Mouse (Mus musculus) heart, embryonic 10.5 days (tissue): ENCODE results near the gene Pde8a. TPM values are rescaled to one million over a fixed set of nuclear protein-coding genes. Genes with fewer than 3 reads are reported as not detected.

Experiments used
- DNase-seq: peaks from one replicate; pipeline ENCODE4 v3.0.0-alpha.2; 2017; ENCODE audit warnings: low spot score
- H3K27ac ChIP-seq: fragments of 300-500 bp; sonication (generic); 2 replicates; pipeline ENCODE4 v1.5.1; 2016; ENCODE audit warnings: mild to moderate bottlenecking
- H3K27me3 ChIP-seq: fragments of 300-500 bp; sonication (generic); 2 replicates; pipeline ENCODE4 v1.6.1; 2016; ENCODE audit warnings: mild to moderate bottlenecking; ENCODE audit not compliant: poor library complexity, insufficient read depth, severe bottlenecking
- H3K36me3 ChIP-seq: fragments of 300-500 bp; sonication (generic); 2 replicates; pipeline ENCODE4 v1.6.1; 2016; ENCODE audit warnings: mild to moderate bottlenecking, moderate library complexity
- H3K4me1 ChIP-seq: fragments of 300-500 bp; sonication (generic); 2 replicates; pipeline ENCODE4 v1.6.1; 2016; ENCODE audit warnings: mild to moderate bottlenecking
- H3K4me3 ChIP-seq: fragments of 300-500 bp; sonication (generic); 2 replicates; pipeline ENCODE4 v1.5.1; 2016; ENCODE audit warnings: mild to moderate bottlenecking, moderate library complexity
- H3K9me3 ChIP-seq: fragments of 300-500 bp; sonication (generic); 2 replicates; pipeline ENCODE4 v1.6.1; 2016; ENCODE audit warnings: mild to moderate bottlenecking, moderate library complexity
- WGBS: fragments of 180-500 bp; shearing (Covaris S2); methylation state at CpG from one replicate; pipeline ENCODE4 v1.1.7; 2016; 5-methylcytosine and 5-hydroxymethylcytosine counted together
- polyA plus RNA-seq: library from polyadenylated mRNA; unstranded; fragments of >200 nt; fragmentation: Nextera tagmentation; extraction: Ambion mirVana; gene quantifications from 2 replicates; pipeline ENCODE4 v1.2.1, GENCODE M21; 2016

The Pde8a gene
- polyA plus RNA-seq, 1 experiment from 2014 or later = 2.3 TPM

- H3K4me3 ChIP-seq = no peak overlapping the region
- 0 out of 2 replicates have a peak, but pooled peaks cover 2% of the 10 kb centered on the region for H3K27me3 ChIP-seq
- H3K9me3 ChIP-seq = no peaks in the 10 kb centered on the region
- peaks cover 9% of the 10 kb centered on the region for H3K4me1 ChIP-seq
- peaks cover 8% of the 10 kb centered on the region for H3K36me3 ChIP-seq
- H3K27ac ChIP-seq = no peak overlapping the region
- WGBS = 65% methylated on average over 7 of the region's 7 CpGs
- no peak for DNase-seq
These were observed 134.8 kb downstream of the Pde8a start for GRCm38 (mm10) chr7:81348206-81348605.

- H3K27ac ChIP-seq = no peak overlapping the region
- 82% methylated on average over 4 of the region's 4 CpGs for WGBS
- H3K9me3 ChIP-seq = no peaks in the 10 kb centered on the region
- H3K27me3 ChIP-seq = 0 out of 2 replicates have a peak, but pooled peaks cover 6% of the 10 kb centered on the region
- H3K4me1 ChIP-seq = no peaks in the 10 kb centered on the region
- H3K4me3 ChIP-seq = no peak overlapping the region
- no peaks in the 10 kb centered on the region for H3K36me3 ChIP-seq
- DNase-seq = no peak
These were observed 138.4 kb downstream of the Pde8a start for GRCm38 (mm10) chr7:81351826-81352225.

- 77% methylated on average over 7 of the region's 7 CpGs for WGBS
These were observed 142.3 kb downstream of the Pde8a start for GRCm38 (mm10) chr7:81355746-81356145.

GRCm38 (mm10) chr7:81356360-81356759 is 143.0 kb downstream of the Pde8a start:
- WGBS = 85% methylated on average over 1 of the region's 1 CpGs

More at GRCm38 (mm10) chr7:81355746-81356145, 142.3 kb downstream of the Pde8a start:
- H3K36me3 ChIP-seq = no peaks in the 10 kb centered on the region
- H3K4me1 ChIP-seq = no peaks in the 10 kb centered on the region
- H3K4me3 ChIP-seq = no peak overlapping the region
- 0 out of 2 replicates have a peak, but pooled peaks cover 4% of the 10 kb centered on the region for H3K27me3 ChIP-seq
- DNase-seq = no peak
- H3K9me3 ChIP-seq = no peaks in the 10 kb centered on the region
- no peak overlapping the region for H3K27ac ChIP-seq

DNA sequence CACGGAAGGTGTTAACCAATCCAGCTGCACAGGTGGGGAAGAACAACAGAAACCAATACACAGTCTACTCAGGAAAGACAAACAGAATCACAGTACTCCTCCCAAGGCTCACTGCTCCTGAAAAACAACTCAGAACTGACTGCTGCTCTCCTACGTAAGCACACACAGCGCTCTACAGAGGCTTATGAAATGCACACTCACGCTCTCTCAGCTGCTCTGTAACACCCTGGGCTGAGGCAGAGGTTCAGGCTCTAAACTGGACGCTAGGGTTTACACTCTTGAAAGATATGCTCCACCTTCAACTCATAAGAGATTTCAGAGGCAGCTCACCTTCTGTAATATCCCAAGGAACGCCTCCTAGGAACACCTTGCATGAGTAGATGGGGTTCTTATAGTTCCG is 143.6 kb downstream of the Pde8a start:
- H3K9me3 ChIP-seq = no peaks in the 10 kb centered on the region
- H3K27ac ChIP-seq = no peak overlapping the region
- no peak overlapping the region for H3K4me3 ChIP-seq
- H3K4me1 ChIP-seq = no peaks in the 10 kb centered on the region
- H3K27me3 ChIP-seq = 0 out of 2 replicates have a peak, but pooled peaks cover 4% of the 10 kb centered on the region
- DNase-seq = no peak
- H3K36me3 ChIP-seq = no peaks in the 10 kb centered on the region
- 75% methylated on average over 7 of the region's 7 CpGs for whole genome bisulfite sequencing

More at GRCm38 (mm10) chr7:81356360-81356759, 143.0 kb downstream of the Pde8a start:
- Histone ChIP-seq H3K4me3 (no peak overlapping the region), H3K4me1 (no peaks in the 10 kb centered on the region), H3K36me3 (no peaks in the 10 kb centered on the region), H3K9me3 (no peaks in the 10 kb centered on the region), H3K27me3 (0 out of 2 replicates have a peak, but pooled peaks cover 4% of the 10 kb centered on the region), H3K27ac (no peak overlapping the region)
- DNase-seq = no peak

DNA sequence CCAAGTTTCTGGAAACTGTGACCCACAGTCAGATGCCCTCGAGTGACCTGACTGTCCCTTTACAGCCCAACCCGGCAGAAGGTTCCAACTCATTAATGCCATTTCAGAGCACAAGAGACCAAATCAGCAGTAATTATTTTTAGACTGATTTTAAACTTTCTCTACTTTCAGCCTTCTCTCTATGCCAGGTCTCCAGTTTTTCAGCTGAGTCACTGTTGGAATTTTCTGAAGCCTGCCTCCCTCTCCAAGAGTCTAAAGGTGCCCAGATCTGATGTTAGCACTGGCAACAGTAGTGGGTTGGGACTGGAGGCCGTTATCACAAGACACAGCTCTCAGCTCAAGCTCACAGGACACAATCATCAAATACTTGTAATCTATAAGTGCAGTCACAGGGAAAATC is 154.6 kb downstream of the Pde8a start:
- Histone ChIP-seq H3K36me3 (no peaks in the 10 kb centered on the region), H3K27ac (no peak overlapping the region), H3K4me1 (peaks cover 12% of the 10 kb centered on the region; the same call in 1 of the 2 replicates), H3K27me3 (peaks cover 23% of the 10 kb centered on the region; the same call in 1 of the 2 replicates), H3K9me3 (no peaks in the 10 kb centered on the region), H3K4me3 (no peak overlapping the region)
- no peak for DNase-seq
- WGBS = 74% methylated on average over 3 of the region's 3 CpGs

GRCm38 (mm10) chr7:81369724-81370123 is 156.3 kb downstream of the Pde8a start:
- H3K27me3 ChIP-seq = peaks cover 23% of the 10 kb centered on the region; the same call in 1 of the 2 replicates
- no peaks in the 10 kb centered on the region for H3K36me3 ChIP-seq
- no peak overlapping the region for H3K27ac ChIP-seq
- no peak for DNase-seq
- 52% methylated on average over 3 of the region's 3 CpGs for WGBS
- no peak overlapping the region for H3K4me3 ChIP-seq
- no peaks in the 10 kb centered on the region for H3K9me3 ChIP-seq
- peaks cover 12% of the 10 kb centered on the region; the same call in 1 of the 2 replicates for H3K4me1 ChIP-seq

DNA sequence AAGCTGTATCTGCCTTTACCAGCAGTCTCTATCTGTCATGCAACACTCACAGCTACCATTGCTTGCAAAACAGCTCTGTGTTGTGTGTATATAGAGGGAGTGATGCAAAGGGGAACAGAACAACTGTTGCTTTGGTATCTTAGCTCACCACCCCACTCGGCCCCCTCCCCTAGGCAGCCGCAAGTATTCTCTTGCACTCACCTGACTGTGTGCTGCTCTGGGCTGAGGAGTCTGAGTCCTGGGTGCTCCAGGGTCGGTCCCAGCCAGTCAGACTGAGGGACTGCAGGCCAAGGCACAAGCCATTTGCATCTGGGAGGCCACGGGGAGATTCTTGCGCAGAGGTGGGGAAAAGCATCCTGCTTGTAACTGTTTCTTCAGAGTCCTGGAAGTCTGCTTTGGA is 158.4 kb downstream of the Pde8a start:
- Histone ChIP-seq H3K4me3 (no peak overlapping the region), H3K36me3 (no peaks in the 10 kb centered on the region), H3K27me3 (peaks cover 23% of the 10 kb centered on the region; the same call in 1 of the 2 replicates), H3K4me1 (peaks cover 12% of the 10 kb centered on the region; the same call in 1 of the 2 replicates), H3K9me3 (no peaks in the 10 kb centered on the region), H3K27ac (no peak overlapping the region)
- DNase-seq = no peak
- 19% methylated on average over 5 of the region's 5 CpGs for WGBS

DNA sequence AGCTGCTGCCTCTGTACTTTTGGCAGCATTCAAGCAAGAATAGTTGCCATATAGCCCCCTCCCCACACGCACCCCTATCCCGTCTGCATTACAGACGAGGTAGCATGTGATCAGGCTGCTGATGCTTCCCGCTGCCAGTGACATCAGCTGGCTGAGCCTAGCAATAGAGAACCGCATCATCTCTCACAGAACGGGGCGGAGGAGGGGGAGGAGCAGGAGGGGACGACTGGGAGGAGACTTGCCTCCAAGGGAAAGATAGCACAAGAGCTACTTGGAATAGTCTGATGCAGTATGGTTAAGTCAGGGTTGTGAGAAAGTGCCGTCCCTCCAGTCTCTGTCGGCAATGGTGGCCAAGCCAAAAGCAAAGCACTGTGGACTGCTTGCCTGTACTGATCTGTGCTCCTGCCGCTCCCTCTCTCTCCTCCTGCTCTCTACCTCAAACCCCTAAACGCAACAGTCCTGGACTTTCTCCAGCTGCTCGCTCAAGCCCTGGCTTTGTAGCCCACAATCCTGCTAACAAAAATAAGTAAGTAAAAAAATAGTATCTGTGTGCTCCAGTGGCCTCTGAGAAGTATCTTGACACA is 159.0 kb downstream of the Pde8a start:
- H3K4me3 ChIP-seq = peak overlapping the region; percentile 41
- peak; percentile 81 for DNase-seq
- WGBS = 5% methylated on average over 13 of the region's 13 CpGs
- H3K36me3 ChIP-seq = no peaks in the 10 kb centered on the region
- no peak overlapping the region for H3K27ac ChIP-seq
- H3K27me3 ChIP-seq = peaks cover 23% of the 10 kb centered on the region; the same call in 1 of the 2 replicates
- H3K9me3 ChIP-seq = no peaks in the 10 kb centered on the region
- peaks cover 12% of the 10 kb centered on the region; the same call in 1 of the 2 replicates for H3K4me1 ChIP-seq

DNA sequence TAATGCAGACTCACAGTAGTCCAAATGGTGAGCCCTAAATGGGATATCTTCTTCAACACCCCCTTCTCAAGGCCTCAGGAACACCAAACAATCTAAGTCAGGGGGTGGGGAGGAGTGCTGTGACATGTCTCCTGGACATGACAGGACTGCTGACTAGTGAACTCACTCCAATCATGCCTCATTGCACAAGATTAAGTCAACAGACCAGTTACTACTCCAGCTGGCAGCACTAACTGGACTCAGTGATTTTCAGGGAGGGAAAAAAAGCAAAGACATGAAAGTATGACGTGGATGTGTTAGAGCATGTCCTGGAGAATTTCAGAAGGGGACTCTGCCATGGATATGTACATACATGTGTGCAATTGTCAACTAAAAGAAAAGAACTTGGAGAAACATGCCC is 166.0 kb downstream of the Pde8a start:
- DNase-seq = no peak
- H3K27ac ChIP-seq = no peak overlapping the region
- H3K4me3 ChIP-seq = no peak overlapping the region
- H3K36me3 ChIP-seq = no peaks in the 10 kb centered on the region
- no peaks in the 10 kb centered on the region for H3K9me3 ChIP-seq
- WGBS = 67% methylated on average over 1 of the region's 1 CpGs
- H3K4me1 ChIP-seq = no peaks in the 10 kb centered on the region
- no peaks in the 10 kb centered on the region for H3K27me3 ChIP-seq

Other genes starting within 250 kb of the Pde8a start
- 14.8 and 15.1 TPM in 2 replicates for gene Zfp592, start 219.9 kb upstream of the Pde8a start, polyA plus RNA-seq
- gene Alpk3, start 156.0 kb upstream of the Pde8a start, polyA plus RNA-seq = 15.1 and 31.8 TPM in 2 replicates
- 0.09 and 0.17 TPM in 2 replicates for gene Slc28a1, start 98.8 kb upstream of the Pde8a start, polyA plus RNA-seq
- gene Rps17, start 131.7 kb downstream of the Pde8a start, polyA plus RNA-seq = 906 and 1,028 TPM in 2 replicates
- gene Cpeb1, start 241.9 kb downstream of the Pde8a start, polyA plus RNA-seq = 1.8 and 3.1 TPM in 2 replicates